ENCODE assay signal across 10 mouse cellular contexts in genomic region chr19:57941529-57941928, GRCm38 (mm10).
DNase-seq lines count a peak whose midpoint lies in the region; ATAC-seq and TF ChIP-seq lines count a peak whose summit lies in the region.
"Had no signal": no experiment of that assay in that cellular context is flagged by ENCODE, and none has a peak within 500 bp of the region (broad histone marks: within the 10 kb centered on the region; RNA-seq: fewer than 3 reads in every experiment).

No protein-coding gene starts in this region.

- no peak overlapping the region for H3K4me2 ChIP-seq in forebrain, embryonic 11.5 days (ENCODE audit: low read depth, low read length, severe bottlenecking)
- H3K4me2 ChIP-seq in forebrain, postnatal 0 days (ENCODE audit: low read depth): no peak overlapping the region

- H3K27ac ChIP-seq in forebrain, embryonic 11.5 days (ENCODE audit: low read depth, low read length): no peak overlapping the region
- no peak overlapping the region for H3K27ac ChIP-seq in forebrain, embryonic 10.5 days
- 0 out of 2 replicates have a peak overlapping the region, but pooled peaks have one; percentile 50 for H3K27ac ChIP-seq in forebrain, postnatal 0 days (ENCODE audit: low read depth, low read length)
- H3K27ac ChIP-seq: heart, adult 2 months had no signal

- no peak for DNase-seq in forebrain, embryonic 11.5 days (ENCODE audit: low spot score)
- no peak for DNase-seq in forebrain, embryonic 10.5 days (ENCODE audit: extremely low spot score, low spot score)
- peak; percentile 74 for DNase-seq in forebrain, postnatal 0 days
- DNase-seq in layer of hippocampus, adult 9-11 months: peak; percentile 79
- DNase-seq in retina, postnatal 1 day: peak; percentile 68
- no peak for DNase-seq in spleen, postnatal 36 days (ENCODE audit: low spot score in 2 of 2)
- DNase-seq: heart, adult 2 months; kidney, postnatal 36 days had no signal

- H3K9me3 ChIP-seq in forebrain, embryonic 11.5 days (ENCODE audit: control insufficient read depth, low read length): no peaks in the 10 kb centered on the region
- H3K9me3 ChIP-seq in forebrain, embryonic 10.5 days: no peaks in the 10 kb centered on the region
- H3K9me3 ChIP-seq in forebrain, postnatal 0 days (ENCODE audit: low read length): no peaks in the 10 kb centered on the region

- H3K36me3 ChIP-seq in forebrain, embryonic 11.5 days (ENCODE audit: control insufficient read depth, insufficient read depth, low read length): no peaks in the 10 kb centered on the region
- no peaks in the 10 kb centered on the region for H3K36me3 ChIP-seq in forebrain, embryonic 10.5 days (replicated peaks)
- no peaks in the 10 kb centered on the region for H3K36me3 ChIP-seq in forebrain, postnatal 0 days (ENCODE audit: insufficient read depth)

- no peak for TF ChIP-seq CTCF in forebrain, postnatal 0 days (IDR thresholded peaks at IDR 0.05; ENCODE audit: low read depth)

- 55% methylated on average over 8 of the region's 8 CpGs for WGBS in forebrain, embryonic 11.5 days
- 73% methylated on average over 8 of the region's 8 CpGs for WGBS in forebrain, embryonic 10.5 days
- 20% methylated on average over 8 of the region's 8 CpGs for WGBS in forebrain, postnatal 0 days

- no peak overlapping the region for H3K9ac ChIP-seq in forebrain, embryonic 11.5 days (ENCODE audit: low read length)
- H3K9ac ChIP-seq in forebrain, postnatal 0 days: no peak overlapping the region

- 0 out of 2 replicates have a peak, but pooled peaks have one; percentile 39 for ATAC-seq in forebrain, embryonic 11.5 days (replicated peaks; ENCODE audit: low FRiP score)
- ATAC-seq in forebrain, postnatal 0 days: peak; percentile 94
- ATAC-seq in erythroid progenitor cell, adult 5-6 weeks (replicated peaks; ENCODE audit: low FRiP score, poor library complexity, severe bottlenecking): no peak
- no peak for ATAC-seq in megakaryocyte progenitor cell, adult 5-6 weeks (replicated peaks; ENCODE audit: poor library complexity)

- H3K4me1 ChIP-seq in forebrain, embryonic 11.5 days (replicated peaks; ENCODE audit: control insufficient read depth, insufficient read depth, low read length): no peaks in the 10 kb centered on the region
- H3K4me1 ChIP-seq in forebrain, embryonic 10.5 days: peaks cover 8% of the 10 kb centered on the region
- H3K4me1 ChIP-seq in forebrain, postnatal 0 days (ENCODE audit: insufficient read depth): peaks cover 7% of the 10 kb centered on the region; the same call in 1 of the 2 replicates

- H3K27me3 ChIP-seq in forebrain, embryonic 11.5 days (ENCODE audit: control insufficient read depth, insufficient read depth, low read length): no peaks in the 10 kb centered on the region
- H3K27me3 ChIP-seq in forebrain, embryonic 10.5 days (ENCODE audit: poor library complexity, severe bottlenecking): no peaks in the 10 kb centered on the region
- H3K27me3 ChIP-seq in forebrain, postnatal 0 days (ENCODE audit: insufficient read depth, low read length): no peaks in the 10 kb centered on the region

- no peak overlapping the region for H3K4me3 ChIP-seq in forebrain, embryonic 11.5 days (ENCODE audit: low read depth, low read length)
- H3K4me3 ChIP-seq in forebrain, embryonic 10.5 days: no peak overlapping the region
- H3K4me3 ChIP-seq in forebrain, postnatal 0 days (ENCODE audit: low read depth, low read length): no peak overlapping the region
- H3K4me3 ChIP-seq: heart, adult 2 months had no signal

Comparison
In these comparisons a context has a peak if more than half of its experiments do, and no peak if none do; other contexts are left out.
1. DNase-seq: peak in forebrain, postnatal 0 days (single experiment), layer of hippocampus, adult 9-11 months (single experiment) and retina, postnatal 1 day (single experiment); none in forebrain, embryonic 11.5 days (single experiment), forebrain, embryonic 10.5 days (single experiment) and spleen, postnatal 36 days (0 of 2).
2. ATAC-seq: peak in forebrain, embryonic 11.5 days (single experiment) and forebrain, postnatal 0 days (single experiment); none in erythroid progenitor cell, adult 5-6 weeks (single experiment) and megakaryocyte progenitor cell, adult 5-6 weeks (single experiment).